Mouse (Mus musculus): ENCODE measurements around the gene Ltb4r1.

DNA sequence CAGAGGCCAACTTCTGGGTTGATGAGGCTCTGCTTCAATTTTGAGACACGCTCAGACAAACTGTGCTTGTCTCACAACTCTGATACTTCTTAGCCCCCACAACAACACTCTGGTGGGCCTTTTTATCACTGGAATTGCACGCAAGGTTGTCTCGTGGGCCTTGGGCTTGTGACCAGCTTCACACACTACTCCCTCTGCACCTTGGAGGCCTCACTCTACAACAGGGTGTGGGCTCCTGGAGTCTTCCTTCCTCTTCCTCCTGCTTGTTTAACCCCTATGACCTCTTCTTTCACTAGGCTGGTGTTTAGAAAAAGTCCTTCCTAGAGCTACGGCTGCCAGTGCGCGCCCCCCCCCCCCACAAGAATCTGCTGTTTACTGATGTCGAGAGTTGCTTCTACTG lies 10.9 kb downstream of the Ltb4r1 start:
- no peak for TF ChIP-seq EP300 (IDR thresholded peaks at IDR 0.05; ENCODE audit: low read length)
- no peak for TF ChIP-seq CTCF (conservative IDR thresholded peaks at IDR 0.05 in 1 of 2, IDR thresholded peaks at IDR 0.05 in 1 of 2; ENCODE audit: low read depth in 2 of 2, low read length in 2 of 2)
- TF ChIP-seq HCFC1 (IDR thresholded peaks at IDR 0.05; ENCODE audit: low read depth, low read length), result no peak
- no peak for TF ChIP-seq CHD2 (IDR thresholded peaks at IDR 0.05; ENCODE audit: low read length)
- no peak for TF ChIP-seq ELF1 (IDR thresholded peaks at IDR 0.05; ENCODE audit: low read depth, low read length)
- TF ChIP-seq USF1 (IDR thresholded peaks at IDR 0.05; ENCODE audit: low read depth, low read length), result no peak
- TF ChIP-seq MAZ (IDR thresholded peaks at IDR 0.05; ENCODE audit: low read depth, low read length), result no peak
- TF ChIP-seq RAD21 (IDR thresholded peaks at IDR 0.05; ENCODE audit: low read depth, low read length), result no peak
- TF ChIP-seq RCOR1 (conservative IDR thresholded peaks at IDR 0.05; ENCODE audit: low read depth, low read length), result no peak
- no peak for TF ChIP-seq POLR2A (IDR thresholded peaks at IDR 0.05; ENCODE audit: low read depth, low read length)
- no peak for TF ChIP-seq ZKSCAN1 (IDR thresholded peaks at IDR 0.05; ENCODE audit: borderline replicate concordance, low read depth, low read length)
- TF ChIP-seq POLR2AphosphoS2 (IDR thresholded peaks at IDR 0.05; ENCODE audit: low read depth, low read length), result no peak
- no peak for TF ChIP-seq MAX (IDR thresholded peaks at IDR 0.05; ENCODE audit: low read length)

Measured in CH12.LX (cell line).